Mouse (Mus musculus) stomach, postnatal 0 days (tissue): Measurements from ENCODE around the gene Rnf227. TPM values are rescaled to one million over a fixed set of nuclear protein-coding genes. Genes with fewer than 3 reads are reported as not detected.

Source experiments
- ATAC-seq: fragments of 200-750 bp; cut with Nextera tagmentation; 2 replicates; pipeline ENCODE4 v1.8.0; 2017; ENCODE audit not compliant: low FRiP score, low TSS enrichment
- DNase-seq: peaks from one replicate; pipeline ENCODE4 v3.0.0-alpha.2; 2016; ENCODE audit warnings: low spot score
- H3K27ac ChIP-seq: fragments of 300-500 bp; sonication (generic); replicated peaks from 2 replicates; pipeline ENCODE4 v1.5.1; 2014; ENCODE audit warnings: mild to moderate bottlenecking, control low read depth
- H3K27me3 ChIP-seq: fragments of 300-500 bp; sonication (generic); 2 replicates; pipeline ENCODE4 v1.6.1; 2014; ENCODE audit warnings: low read length; ENCODE audit not compliant: control insufficient read depth, insufficient read depth
- H3K36me3 ChIP-seq: fragments of 300-500 bp; sonication (generic); 2 replicates; pipeline ENCODE4 v1.6.1; 2014; ENCODE audit warnings: low read length, mixed read lengths; ENCODE audit not compliant: control insufficient read depth, insufficient read depth
- H3K4me1 ChIP-seq: fragments of 300-500 bp; sonication (generic); replicated peaks from 2 replicates; pipeline ENCODE4 v1.6.1; 2014; ENCODE audit warnings: antibody characterized with exemption; ENCODE audit not compliant: control insufficient read depth, insufficient read depth
- H3K4me2 ChIP-seq: fragments of 300-500 bp; sonication (generic); replicated peaks from 2 replicates; pipeline ENCODE4 v1.6.1; 2014; ENCODE audit warnings: low read depth, mild to moderate bottlenecking, control low read depth, moderate library complexity
- H3K4me3 ChIP-seq: fragments of 300-500 bp; sonication (generic); 2 replicates; pipeline ENCODE4 v1.5.1; 2014; ENCODE audit warnings: low read depth, low read length, control low read depth
- H3K9ac ChIP-seq: fragments of 300-500 bp; sonication (generic); 2 replicates; pipeline ENCODE4 v1.6.1; 2014; ENCODE audit warnings: mild to moderate bottlenecking, low read length, control low read depth, mixed read lengths
- H3K9me3 ChIP-seq: fragments of 300-500 bp; sonication (generic); 2 replicates; pipeline ENCODE4 v1.6.1; 2016; ENCODE audit warnings: low read length; ENCODE audit not compliant: control insufficient read depth
- CTCF ChIP-seq: IDR thresholded peaks from 2 replicates; pipeline ENCODE4 v1.5.1; 2016; ENCODE audit warnings: antibody characterized with exemption, low read depth, mild to moderate bottlenecking, moderate library complexity
- EP300 ChIP-seq: optimal IDR thresholded peaks from 2 replicates; pipeline ENCODE3; 2016; ENCODE audit warnings: antibody characterized with exemption
- WGBS: fragments of 180-500 bp; shearing (Covaris S2); extraction: QIAGEN DNeasy Blood & Tissue Kit; methylation state at CpG from one replicate; pipeline ENCODE4 v1.1.7; 2014; 5-methylcytosine and 5-hydroxymethylcytosine counted together
- polyA plus RNA-seq: library from polyadenylated mRNA; unstranded; fragments of >200 nt; fragmentation: Nextera tagmentation; extraction: Ambion mirVana; gene quantifications from 2 replicates; pipeline ENCODE4 v1.2.1, GENCODE M21; 2015

Rnf227 gene
- polyA plus RNA-seq, 1 experiment from 2014 or later = 49.4 TPM

DNA sequence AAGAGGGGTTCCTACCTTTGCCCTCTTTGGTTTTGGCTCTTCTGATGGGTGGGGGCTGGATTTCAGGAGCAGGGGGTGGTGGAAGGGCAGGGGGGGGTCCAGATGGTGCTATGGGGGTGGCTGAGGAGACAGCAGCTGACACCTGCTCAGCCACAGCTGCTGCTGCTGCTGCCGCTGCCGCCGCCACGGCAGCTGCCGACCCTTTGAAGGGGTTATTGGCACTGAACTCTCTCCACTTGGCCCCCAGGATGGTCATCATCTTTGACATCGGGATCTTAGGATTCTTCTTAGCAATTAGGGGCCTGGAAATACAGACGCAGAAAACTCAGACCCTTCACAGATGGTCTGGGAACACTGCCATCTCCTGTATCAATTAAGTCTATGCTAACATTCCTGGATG, 21.8 kb downstream of the Rnf227 start:
- Histone ChIP-seq H3K27ac (no peak overlapping the region), H3K4me2 (no peak overlapping the region), H3K4me3 (no peak overlapping the region), H3K9me3 (no peaks in the 10 kb centered on the region), H3K36me3 (peaks cover 43% of the 10 kb centered on the region), H3K4me1 (peaks cover 20% of the 10 kb centered on the region), H3K9ac (no peak overlapping the region), H3K27me3 (no peaks in the 10 kb centered on the region)
- ATAC-seq (no peak), DNase-seq (no peak)
- WGBS = 66% methylated on average over 7 of the region's 7 CpGs
- no peak for TF ChIP-seq CTCF
- no peak for TF ChIP-seq EP300

- peak; percentile 53 for TF ChIP-seq CTCF
- no peak for TF ChIP-seq EP300
- Histone ChIP-seq H3K27ac (no peak overlapping the region), H3K4me3 (no peak overlapping the region), H3K4me2 (no peak overlapping the region), H3K36me3 (peaks cover 39% of the 10 kb centered on the region), H3K9me3 (no peaks in the 10 kb centered on the region), H3K4me1 (peaks cover 22% of the 10 kb centered on the region), H3K27me3 (no peaks in the 10 kb centered on the region), H3K9ac (no peak overlapping the region)
- ATAC-seq = no peak
- WGBS = 60% methylated on average over 2 of the region's 2 CpGs
- no peak for DNase-seq
These were observed 22.2 kb downstream of the Rnf227 start for GRCm38 (mm10) chr11:69362479-69362878.

- DNase-seq (no peak), ATAC-seq (no peak)
- Histone ChIP-seq H3K27ac (peak overlapping the region; percentile 100), H3K27me3 (no peaks in the 10 kb centered on the region), H3K4me2 (peak overlapping the region; percentile 96), H3K4me3 (no peak overlapping the region), H3K36me3 (peaks cover 24% of the 10 kb centered on the region), H3K9ac (peak overlapping the region; percentile 19), H3K4me1 (peaks cover 22% of the 10 kb centered on the region), H3K9me3 (no peaks in the 10 kb centered on the region)
- no peak for TF ChIP-seq EP300
- no peak for TF ChIP-seq CTCF
- WGBS = 22% methylated on average over 8 of the region's 8 CpGs
These were observed 24.1 kb downstream of the Rnf227 start for GRCm38 (mm10) chr11:69364376-69364775.

DNA sequence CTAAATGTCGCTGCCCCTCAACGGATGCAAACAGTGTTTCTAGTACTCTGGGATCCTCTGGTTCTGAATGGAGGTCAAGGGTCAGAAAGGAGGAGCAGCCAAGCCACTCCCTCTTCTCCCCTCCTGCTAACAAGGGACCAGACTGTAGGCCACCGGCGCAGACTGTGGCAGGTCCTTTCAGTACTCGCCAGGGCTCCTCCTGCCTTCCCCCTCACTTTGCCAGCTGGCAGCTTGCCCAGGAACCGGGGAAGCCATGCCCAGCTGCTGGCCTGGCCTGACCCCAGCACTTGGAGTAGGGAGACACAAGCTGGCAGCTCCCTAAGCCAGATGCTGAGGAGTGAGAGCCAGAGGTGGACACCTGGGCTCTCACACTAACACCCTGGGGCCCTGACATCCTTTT, 24.6 kb downstream of the Rnf227 start:
- Histone ChIP-seq H3K4me1 (peaks cover 22% of the 10 kb centered on the region), H3K27me3 (no peaks in the 10 kb centered on the region), H3K4me3 (peak overlapping the region; percentile 4; the same call in 1 of the 2 replicates), H3K36me3 (peaks cover 21% of the 10 kb centered on the region), H3K9ac (peak overlapping the region; percentile 35; the same call in 1 of the 2 replicates), H3K4me2 (peak overlapping the region; percentile 96), H3K9me3 (no peaks in the 10 kb centered on the region), H3K27ac (peak overlapping the region; percentile 100)
- under 1% methylated on average over 6 of the region's 6 CpGs for WGBS
- DNase-seq (peak; percentile 96), ATAC-seq (peak; percentile 73)
- TF ChIP-seq EP300 (no peak), CTCF (peak; percentile 20; the same call in 1 of the 2 replicates)

GRCm38 (mm10) chr11:69365722-69366121, 25.5 kb downstream of the Rnf227 start:
- peak overlapping the region; percentile 32 for H3K4me3 ChIP-seq
- DNase-seq (peak; percentile 76), ATAC-seq (peak; percentile 38)
- H3K4me2 ChIP-seq = peak overlapping the region; percentile 96
- H3K27ac ChIP-seq = peak overlapping the region; percentile 100
- peak overlapping the region; percentile 68 for H3K9ac ChIP-seq
- H3K9me3 ChIP-seq = no peaks in the 10 kb centered on the region
- H3K4me1 ChIP-seq = peaks cover 22% of the 10 kb centered on the region
- 15% methylated on average over 6 of the region's 6 CpGs for WGBS
- H3K27me3 ChIP-seq = no peaks in the 10 kb centered on the region
- TF ChIP-seq CTCF = no peak
- no peak for TF ChIP-seq EP300
- peaks cover 13% of the 10 kb centered on the region for H3K36me3 ChIP-seq

GRCm38 (mm10) chr11:69366157-69366854, 26.0 kb downstream of the Rnf227 start:
- Histone ChIP-seq H3K9me3 (no peaks in the 10 kb centered on the region), H3K9ac (peak overlapping the region; percentile 99), H3K27ac (peak overlapping the region; percentile 100), H3K4me1 (peaks cover 22% of the 10 kb centered on the region), H3K27me3 (no peaks in the 10 kb centered on the region), H3K4me3 (peak overlapping the region; percentile 98), H3K36me3 (peaks cover 10% of the 10 kb centered on the region), H3K4me2 (peak overlapping the region; percentile 96)
- WGBS = under 1% methylated on average over 25 of the region's 26 CpGs
- TF ChIP-seq EP300 (no peak), CTCF (peak; percentile 45)
- ATAC-seq = peak; percentile 83
- DNase-seq = peak; percentile 98
